Mouse (Mus musculus) limb, embryonic 15.5 days (tissue): ENCODE data around the gene Anxa2. TPM values are rescaled to one million over a fixed set of nuclear protein-coding genes. Genes with fewer than 3 reads are reported as not detected.

Experiments
- ATAC-seq: fragments of 200-750 bp; cut with Nextera tagmentation; 2 replicates; pipeline ENCODE4 v1.8.0; 2017; ENCODE audit warnings: low read depth, moderate TSS enrichment; ENCODE audit not compliant: insufficient number of reproducible peaks, low FRiP score, low TSS enrichment
- H3K27ac ChIP-seq: fragments of 300-500 bp; sonication (generic); 2 replicates; pipeline ENCODE4 v1.5.1; 2015; ENCODE audit warnings: moderate library complexity, mild to moderate bottlenecking, inconsistent platforms
- H3K27me3 ChIP-seq: fragments of 300-500 bp; sonication (generic); 2 replicates; pipeline ENCODE4 v1.6.1; 2015; ENCODE audit warnings: inconsistent platforms
- H3K36me3 ChIP-seq: fragments of 300-500 bp; sonication (generic); 2 replicates; pipeline ENCODE4 v1.6.1; 2015; ENCODE audit warnings: inconsistent platforms
- H3K4me1 ChIP-seq: fragments of 300-500 bp; sonication (generic); 2 replicates; pipeline ENCODE4 v1.6.1; 2015; ENCODE audit warnings: inconsistent platforms
- H3K4me2 ChIP-seq: fragments of 300-500 bp; sonication (generic); 2 replicates; pipeline ENCODE4 v1.6.1; 2015; ENCODE audit warnings: mild to moderate bottlenecking, inconsistent platforms
- H3K4me3 ChIP-seq: fragments of 300-500 bp; sonication (generic); 2 replicates; pipeline ENCODE4 v1.5.1; 2015; ENCODE audit warnings: mild to moderate bottlenecking, inconsistent platforms
- H3K9ac ChIP-seq: fragments of 300-500 bp; sonication (generic); 2 replicates; pipeline ENCODE4 v1.6.1; 2015; ENCODE audit warnings: inconsistent platforms
- H3K9me3 ChIP-seq: fragments of 300-500 bp; sonication (generic); 2 replicates; pipeline ENCODE4 v1.6.1; 2016; ENCODE audit warnings: inconsistent platforms
- WGBS: fragments of 180-500 bp; shearing (Covaris S2); methylation state at CpG from one replicate; pipeline ENCODE4 v1.1.7; 2015; 5-methylcytosine and 5-hydroxymethylcytosine counted together
- polyA plus RNA-seq: library from polyadenylated mRNA; unstranded; fragments of >200 nt; fragmentation: Nextera tagmentation; extraction: Ambion mirVana; gene quantifications from 2 replicates; pipeline ENCODE4 v1.2.1, GENCODE M21; 2015

Anxa2 gene
- 1,913 and 2,040 TPM in 2 replicates for polyA plus RNA-seq

DNA sequence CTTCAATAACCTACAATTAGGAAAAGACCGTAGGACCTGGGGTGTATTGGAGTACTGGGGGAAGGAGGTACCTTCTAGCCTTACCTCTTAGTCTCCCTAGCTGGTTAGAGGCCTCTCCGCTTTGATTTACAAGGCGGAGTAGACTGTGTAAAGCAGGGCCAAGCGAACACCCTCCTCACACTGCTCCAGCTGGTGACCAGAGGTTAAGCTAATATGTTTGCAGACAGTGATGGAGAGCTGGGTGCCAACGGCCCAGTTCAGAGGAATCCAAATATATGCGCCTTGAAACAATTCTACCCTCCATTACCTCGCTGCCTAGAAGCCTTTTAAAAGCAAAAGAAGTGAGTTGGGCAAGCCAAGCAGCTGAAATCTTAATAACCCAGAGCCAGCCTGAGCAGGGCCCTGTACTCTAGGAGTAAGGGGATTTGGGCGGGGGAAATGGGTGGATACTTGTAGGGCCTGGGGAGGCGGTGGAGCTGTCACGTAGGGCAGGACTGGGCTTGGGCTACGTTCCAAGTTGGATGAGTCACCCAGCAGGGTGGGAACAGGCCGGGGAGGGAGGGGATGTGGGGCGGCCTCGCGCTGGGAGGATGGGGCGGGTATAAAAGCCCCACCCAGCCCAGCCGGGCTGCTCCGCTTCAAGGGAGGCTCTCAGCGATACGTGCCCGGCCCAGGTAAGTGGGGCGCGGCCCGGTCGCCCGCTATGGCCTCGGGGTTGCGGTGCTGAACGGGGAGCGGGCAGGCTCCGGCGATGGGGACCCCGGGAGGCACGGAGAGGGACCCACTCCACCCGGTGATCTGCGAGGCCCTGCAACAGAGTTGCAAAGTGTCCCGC, at the start of gene Anxa2:
Anxa2 (plus strand) TSS at position 555 of the 835 bp plus-strand sequence.
- H3K27me3 ChIP-seq, result no peaks in the 10 kb centered on the region
- peak within 1 kb of the TSS; percentile 99 for H3K27ac ChIP-seq
- peak; percentile 86 for ATAC-seq
- peak within 1 kb of the TSS; percentile 72 for H3K4me3 ChIP-seq
- H3K9ac ChIP-seq, result peak within 1 kb of the TSS; percentile 78
- 3% methylated on average over 37 of the region's 37 CpGs for WGBS
- H3K4me2 ChIP-seq, result peak within 1 kb of the TSS; percentile 62
- H3K36me3 ChIP-seq, result no peaks in the 10 kb centered on the region
- H3K4me1 ChIP-seq, result peaks cover 51% of the 10 kb centered on the region
- no peaks in the 10 kb centered on the region for H3K9me3 ChIP-seq

DNA sequence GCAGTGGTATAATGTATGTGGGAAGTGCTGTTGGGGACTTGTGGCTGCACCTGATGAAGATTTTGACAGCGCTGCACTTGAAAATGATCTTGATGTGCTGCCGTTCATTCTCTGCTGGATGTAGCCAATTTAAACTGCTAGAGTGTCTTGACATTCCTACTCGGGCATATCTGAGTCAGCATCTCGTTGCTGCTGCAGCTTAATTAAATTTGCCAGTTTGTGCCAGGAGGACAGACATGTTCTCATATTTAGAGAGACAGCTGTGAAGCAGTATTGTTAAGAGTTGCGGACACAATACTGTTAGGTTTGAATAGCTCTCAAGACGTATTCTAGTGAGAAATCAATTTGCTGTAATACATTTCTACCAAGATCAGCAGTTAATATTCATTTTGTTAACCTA, 48.7 kb upstream of the Anxa2 start:
- 76% methylated on average over 6 of the region's 6 CpGs for WGBS

DNA sequence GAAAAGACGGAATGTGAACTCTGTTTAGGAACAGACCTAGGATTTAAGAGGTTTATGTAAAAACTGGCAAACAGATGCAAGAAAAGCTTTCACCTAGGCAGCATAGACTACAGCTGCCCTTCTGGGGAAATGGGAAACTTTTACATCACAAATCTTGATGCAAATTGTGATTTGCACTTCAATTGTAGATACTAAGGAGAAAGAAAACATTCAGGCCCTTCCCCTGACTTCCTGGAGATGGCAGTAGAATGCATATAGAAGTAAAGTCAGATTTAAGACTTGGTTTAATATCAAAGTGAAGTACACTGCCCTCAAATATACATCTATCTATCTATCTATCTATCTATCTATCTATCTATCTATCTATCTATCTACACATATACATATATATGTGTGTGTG, 33.9 kb upstream of the Anxa2 start:
- Histone ChIP-seq H3K4me3 (no peak overlapping the region), H3K9ac (no peak overlapping the region), H3K9me3 (no peaks in the 10 kb centered on the region), H3K4me1 (no peaks in the 10 kb centered on the region), H3K4me2 (no peak overlapping the region), H3K27me3 (no peaks in the 10 kb centered on the region), H3K36me3 (peaks cover 27% of the 10 kb centered on the region), H3K27ac (no peak overlapping the region)
- no peak for ATAC-seq
- 96% methylated on average over 1 of the region's 1 CpGs for WGBS

More for the DNA sequence above, 48.7 kb upstream of the Anxa2 start:
- no peaks in the 10 kb centered on the region for H3K4me1 ChIP-seq
- no peaks in the 10 kb centered on the region for H3K9me3 ChIP-seq
- no peak overlapping the region for H3K4me2 ChIP-seq
- no peaks in the 10 kb centered on the region for H3K36me3 ChIP-seq
- H3K4me3 ChIP-seq, result no peak overlapping the region
- H3K27ac ChIP-seq, result no peak overlapping the region
- ATAC-seq, result no peak
- H3K27me3 ChIP-seq, result no peaks in the 10 kb centered on the region
- H3K9ac ChIP-seq, result no peak overlapping the region

DNA sequence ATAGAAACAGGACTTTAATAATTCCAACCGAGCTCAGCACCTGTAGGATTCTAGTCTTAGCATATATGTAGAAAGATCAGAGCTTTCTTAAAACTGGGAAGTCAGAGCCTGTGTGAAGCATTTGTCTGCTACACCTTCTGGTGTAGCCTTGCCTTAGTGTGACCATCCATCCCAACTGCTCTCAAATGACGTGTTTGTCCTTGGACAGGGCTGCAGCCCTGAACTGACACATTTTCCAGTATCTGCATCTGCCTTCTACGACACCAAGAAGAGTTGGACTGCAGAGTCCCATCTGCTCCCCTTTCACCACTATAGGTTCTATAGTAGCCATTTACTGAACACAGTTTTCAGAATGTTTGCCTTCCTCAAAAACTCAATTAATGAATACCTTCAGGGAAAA, 22.9 kb upstream of the Anxa2 start:
- WGBS, result 84% methylated on average over 3 of the region's 3 CpGs
- H3K27me3 ChIP-seq, result no peaks in the 10 kb centered on the region

DNA sequence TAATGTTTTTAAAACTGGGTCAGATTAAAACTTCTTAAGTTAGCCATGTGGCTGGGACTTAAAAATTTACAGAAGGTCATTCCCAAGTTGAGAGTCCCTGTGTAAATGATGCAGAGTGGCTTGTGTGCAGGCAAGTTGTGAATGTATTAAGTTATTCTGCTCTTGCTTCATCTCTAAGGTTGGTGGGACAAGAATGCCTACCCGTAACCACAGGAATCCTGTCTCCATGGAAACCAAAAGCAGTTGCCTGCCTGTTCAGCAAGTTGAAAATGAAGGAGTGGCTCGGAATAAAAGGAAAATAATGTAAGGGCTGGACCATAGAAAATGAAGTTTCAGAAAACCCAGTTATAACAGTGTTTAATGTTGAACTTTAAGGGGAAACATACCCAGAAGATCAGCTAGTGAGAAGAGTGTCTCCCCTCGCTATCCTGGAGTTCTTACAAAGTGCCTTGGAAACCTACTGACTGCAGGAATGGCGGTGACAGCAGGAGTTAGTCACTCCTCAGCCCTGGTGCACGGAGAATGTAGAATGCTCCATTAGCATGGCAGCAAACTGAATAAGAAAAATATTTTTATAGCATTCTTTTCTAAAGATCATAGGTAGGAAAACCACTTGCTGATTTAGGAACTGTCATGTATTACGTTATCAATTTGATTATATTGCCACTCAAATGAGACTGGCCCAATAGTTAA, 21.4 kb upstream of the Anxa2 start:
- no peak overlapping the region for H3K4me3 ChIP-seq
- H3K4me2 ChIP-seq, result no peak overlapping the region
- no peak overlapping the region for H3K9ac ChIP-seq
- peaks cover 16% of the 10 kb centered on the region for H3K36me3 ChIP-seq
- peak overlapping the region; percentile 75 for H3K27ac ChIP-seq
- H3K27me3 ChIP-seq, result no peaks in the 10 kb centered on the region
- WGBS, result 46% methylated on average over 6 of the region's 6 CpGs
- no peaks in the 10 kb centered on the region for H3K9me3 ChIP-seq
- H3K4me1 ChIP-seq, result peaks cover 10% of the 10 kb centered on the region
- 0 out of 2 replicates have a peak, but pooled peaks have one; percentile 48 for ATAC-seq

More for the DNA sequence above, 22.9 kb upstream of the Anxa2 start:
- Histone ChIP-seq H3K9me3 (no peaks in the 10 kb centered on the region), H3K4me1 (peaks cover 10% of the 10 kb centered on the region), H3K27ac (peak overlapping the region; percentile 75; the same call in 1 of the 2 replicates), H3K4me3 (no peak overlapping the region), H3K36me3 (peaks cover 24% of the 10 kb centered on the region), H3K4me2 (no peak overlapping the region), H3K9ac (no peak overlapping the region)
- ATAC-seq, result no peak

DNA sequence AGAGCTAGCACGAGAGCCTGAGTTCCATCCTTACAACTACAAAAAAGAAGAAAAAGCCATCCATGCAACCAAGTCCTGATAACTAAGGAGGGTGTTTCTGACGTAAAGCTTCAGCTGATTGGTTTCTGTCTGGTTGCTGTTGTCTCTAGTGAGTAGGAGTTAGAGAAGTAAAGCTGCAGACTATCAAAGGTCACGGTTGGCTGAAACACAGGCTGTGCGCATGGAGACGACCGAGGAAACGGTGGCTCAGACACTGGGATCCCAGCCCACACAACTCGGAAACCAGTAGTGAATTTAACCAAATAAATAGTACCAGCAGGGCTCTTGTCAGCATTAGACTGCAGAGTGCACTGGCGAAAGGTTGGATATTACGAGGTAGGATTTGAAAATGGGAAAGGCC, 18.2 kb upstream of the Anxa2 start:
- Histone ChIP-seq H3K4me2 (no peak overlapping the region), H3K4me1 (peaks cover 15% of the 10 kb centered on the region), H3K27ac (no peak overlapping the region), H3K4me3 (no peak overlapping the region), H3K27me3 (no peaks in the 10 kb centered on the region), H3K9me3 (no peaks in the 10 kb centered on the region), H3K36me3 (0 out of 2 replicates have a peak, but pooled peaks cover 4% of the 10 kb centered on the region), H3K9ac (no peak overlapping the region)
- WGBS, result 76% methylated on average over 10 of the region's 10 CpGs
- ATAC-seq, result no peak

DNA sequence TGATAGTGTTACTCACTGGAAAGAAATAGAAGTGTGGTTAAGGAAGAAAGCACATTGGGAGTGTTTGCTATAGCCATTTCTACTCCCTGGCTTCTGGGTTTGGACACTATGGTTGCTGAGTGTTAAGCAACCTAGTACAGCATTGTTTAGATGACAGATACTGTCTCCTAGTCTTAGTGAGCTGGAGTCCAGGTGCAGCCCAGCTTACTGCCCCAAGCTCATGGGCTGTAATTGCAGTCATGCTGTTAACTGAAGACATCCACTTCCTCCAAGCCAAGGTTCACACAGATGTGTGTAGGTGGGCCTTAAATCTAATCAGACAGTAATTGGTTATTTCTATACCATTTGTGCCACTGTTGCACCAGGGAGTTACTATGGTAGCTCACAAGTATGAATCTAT, 17.8 kb upstream of the Anxa2 start:
- ATAC-seq, result no peak
- Histone ChIP-seq H3K4me2 (no peak overlapping the region), H3K9me3 (no peaks in the 10 kb centered on the region), H3K4me3 (no peak overlapping the region), H3K27ac (no peak overlapping the region), H3K4me1 (peaks cover 15% of the 10 kb centered on the region), H3K36me3 (0 out of 2 replicates have a peak, but pooled peaks cover under 1% of the 10 kb centered on the region), H3K9ac (no peak overlapping the region), H3K27me3 (no peaks in the 10 kb centered on the region)

DNA sequence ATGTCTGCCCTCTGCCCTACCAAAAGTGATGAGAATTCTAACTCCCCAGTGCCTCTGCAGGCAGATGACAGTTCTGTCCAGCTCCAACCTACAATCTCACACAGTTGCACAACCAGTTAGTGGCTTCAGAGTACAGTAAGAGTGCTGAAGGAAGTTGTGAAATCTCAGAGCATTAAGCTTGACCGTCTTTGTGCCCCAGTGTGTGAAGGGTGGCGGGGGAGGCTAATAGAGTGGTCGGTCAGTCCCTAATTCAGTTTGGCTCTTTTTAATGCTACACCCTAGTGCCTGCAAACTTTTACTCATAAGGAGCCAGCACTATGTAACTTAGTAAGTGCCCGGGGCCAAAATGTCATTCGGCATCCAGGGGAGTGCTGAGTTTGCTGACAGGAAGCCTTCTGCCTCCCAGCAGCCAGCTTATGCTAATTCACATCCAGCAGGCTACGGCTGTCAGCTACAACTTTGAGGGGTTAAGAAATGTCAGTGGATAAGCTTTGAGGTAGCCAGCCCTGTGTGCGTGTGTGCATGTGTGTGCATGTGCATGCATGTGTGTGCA, 13.5 kb upstream of the Anxa2 start:
- H3K27ac ChIP-seq, result peak overlapping the region; percentile 38; the same call in 1 of the 2 replicates
- H3K36me3 ChIP-seq, result no peaks in the 10 kb centered on the region
- peaks cover 13% of the 10 kb centered on the region; the same call in 1 of the 2 replicates for H3K4me1 ChIP-seq
- no peak overlapping the region for H3K4me2 ChIP-seq
- ATAC-seq, result 0 out of 2 replicates have a peak, but pooled peaks have one; percentile 35
- H3K27me3 ChIP-seq, result no peaks in the 10 kb centered on the region
- H3K9ac ChIP-seq, result no peak overlapping the region
- H3K9me3 ChIP-seq, result no peaks in the 10 kb centered on the region
- WGBS, result 25% methylated on average over 7 of the region's 7 CpGs
- H3K4me3 ChIP-seq, result no peak overlapping the region

DNA sequence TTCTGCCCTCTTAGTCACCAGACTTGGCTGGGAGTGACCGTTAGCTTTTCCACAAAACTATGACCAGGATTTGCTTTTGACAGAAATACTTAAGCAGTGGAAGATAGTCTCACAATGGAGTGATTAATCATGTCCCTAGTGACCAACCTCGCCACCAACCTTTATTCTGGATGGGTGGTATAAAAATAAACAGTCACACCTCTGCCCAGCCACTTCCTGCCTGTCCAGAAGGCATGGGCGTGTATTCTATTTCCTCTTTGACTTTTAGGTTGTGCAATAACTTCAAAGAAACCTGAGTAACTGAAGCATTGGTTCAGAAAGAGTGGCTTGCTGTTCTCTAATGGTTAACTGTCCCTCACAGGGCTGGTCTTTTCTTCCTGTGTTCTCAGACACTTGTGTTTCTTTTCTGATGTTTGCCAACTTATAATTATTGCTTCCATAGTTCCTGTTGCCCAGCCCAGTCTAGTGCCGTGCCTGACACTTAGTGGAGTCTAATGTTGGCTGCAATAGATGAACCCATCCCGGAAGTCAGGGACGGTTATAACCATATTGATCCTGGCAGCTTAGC, 10.9 kb upstream of the Anxa2 start:
- Histone ChIP-seq H3K27me3 (no peaks in the 10 kb centered on the region), H3K4me1 (peaks cover 13% of the 10 kb centered on the region; the same call in 1 of the 2 replicates), H3K27ac (no peak overlapping the region), H3K9ac (no peak overlapping the region), H3K9me3 (no peaks in the 10 kb centered on the region), H3K4me2 (no peak overlapping the region), H3K4me3 (no peak overlapping the region), H3K36me3 (no peaks in the 10 kb centered on the region)
- 53% methylated on average over 6 of the region's 6 CpGs for WGBS
- ATAC-seq, result no peak

DNA sequence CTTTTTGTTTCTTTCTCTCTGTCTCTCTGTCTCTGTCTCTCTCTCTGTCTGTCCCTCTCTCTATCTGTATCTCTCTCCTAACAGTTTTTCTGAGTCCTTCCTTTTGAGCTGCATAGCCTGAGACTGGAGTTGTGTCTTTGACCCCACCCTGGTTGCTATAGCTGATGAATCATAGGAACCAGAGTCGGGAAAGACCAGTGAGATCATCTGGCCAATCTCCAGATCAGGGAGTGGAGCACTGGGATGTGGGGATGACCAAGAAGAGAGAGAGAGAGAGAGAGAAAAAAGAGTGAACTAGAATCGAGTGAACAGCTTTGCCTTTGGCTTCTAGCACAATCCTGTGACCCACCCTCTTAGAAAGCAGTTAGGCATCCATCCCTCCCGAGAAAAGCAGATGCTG, 10.2 kb upstream of the Anxa2 start:
- no peak for ATAC-seq
- Histone ChIP-seq H3K27ac (no peak overlapping the region), H3K36me3 (no peaks in the 10 kb centered on the region), H3K9ac (no peak overlapping the region), H3K4me3 (no peak overlapping the region), H3K27me3 (no peaks in the 10 kb centered on the region), H3K4me2 (no peak overlapping the region), H3K9me3 (no peaks in the 10 kb centered on the region), H3K4me1 (peaks cover 13% of the 10 kb centered on the region; the same call in 1 of the 2 replicates)
- WGBS, result 30% methylated on average over 3 of the region's 3 CpGs

DNA sequence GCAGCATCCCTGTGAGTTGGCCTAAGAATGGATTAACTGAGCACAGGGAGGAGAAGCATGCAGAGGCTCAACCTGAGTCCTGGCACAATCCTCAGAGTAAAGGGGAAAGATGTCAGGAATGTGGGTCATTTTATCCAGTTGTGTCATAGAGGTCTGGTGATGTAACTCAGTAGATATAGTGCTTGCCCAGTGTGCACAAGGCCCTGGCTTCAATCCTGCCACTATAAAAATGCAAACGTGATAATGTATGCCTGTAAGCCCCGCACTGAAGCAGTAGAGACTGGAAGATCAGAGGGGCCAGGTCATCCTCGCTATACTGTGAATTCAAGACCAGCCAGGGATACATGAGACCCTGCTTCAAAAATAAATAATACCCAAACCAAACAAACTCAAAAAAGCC, 4.6 kb upstream of the Anxa2 start:
- 60% methylated on average over 3 of the region's 3 CpGs for WGBS
- H3K4me3 ChIP-seq, result no peak overlapping the region
- ATAC-seq, result no peak
- H3K9ac ChIP-seq, result no peak overlapping the region
- H3K4me1 ChIP-seq, result peaks cover 17% of the 10 kb centered on the region
- no peaks in the 10 kb centered on the region for H3K36me3 ChIP-seq
- no peaks in the 10 kb centered on the region for H3K27me3 ChIP-seq
- H3K27ac ChIP-seq, result no peak overlapping the region
- no peak overlapping the region for H3K4me2 ChIP-seq
- H3K9me3 ChIP-seq, result no peaks in the 10 kb centered on the region
